Mouse (Mus musculus) 3134 (cell line): ENCODE results near the gene Oca2.

ENCODE experiments used
- DNase-seq: peaks from one replicate; pipeline ENCODE4 v3.0.0-alpha.2; 2011; ENCODE audit warnings: low spot score; ENCODE audit not compliant: insufficient read length; ENCODE audit errors: extremely low read depth

Gene Oca2

GRCm38 (mm10) chr7:56239543-56239942, at the start of gene Oca2:
Oca2 (plus strand) TSS chr7:56239760.
- DNase-seq = no peak

DNA sequence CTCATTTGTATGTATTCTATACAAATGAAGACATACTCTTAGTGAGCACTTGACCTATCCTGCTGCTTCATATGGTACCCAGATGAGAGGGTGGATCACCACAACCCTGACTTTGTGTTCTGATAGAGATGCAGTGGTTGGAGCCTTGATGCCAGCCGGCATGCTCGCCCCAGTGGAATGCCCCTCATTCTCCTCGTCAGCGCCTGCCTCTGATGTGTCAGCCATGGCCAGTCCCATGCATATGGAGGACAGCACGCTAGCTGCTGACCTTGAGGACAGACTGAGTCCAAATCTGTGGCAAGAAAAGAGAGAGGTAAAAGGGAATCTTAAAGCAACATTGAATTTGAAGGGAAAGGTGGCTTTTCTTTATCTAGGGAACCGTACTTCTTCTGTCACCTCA, 48.5 kb upstream of the Oca2 start:
- DNase-seq = no peak

GRCm38 (mm10) chr7:56191661-56192060, 47.9 kb upstream of the Oca2 start:
- DNase-seq = no peak

DNA sequence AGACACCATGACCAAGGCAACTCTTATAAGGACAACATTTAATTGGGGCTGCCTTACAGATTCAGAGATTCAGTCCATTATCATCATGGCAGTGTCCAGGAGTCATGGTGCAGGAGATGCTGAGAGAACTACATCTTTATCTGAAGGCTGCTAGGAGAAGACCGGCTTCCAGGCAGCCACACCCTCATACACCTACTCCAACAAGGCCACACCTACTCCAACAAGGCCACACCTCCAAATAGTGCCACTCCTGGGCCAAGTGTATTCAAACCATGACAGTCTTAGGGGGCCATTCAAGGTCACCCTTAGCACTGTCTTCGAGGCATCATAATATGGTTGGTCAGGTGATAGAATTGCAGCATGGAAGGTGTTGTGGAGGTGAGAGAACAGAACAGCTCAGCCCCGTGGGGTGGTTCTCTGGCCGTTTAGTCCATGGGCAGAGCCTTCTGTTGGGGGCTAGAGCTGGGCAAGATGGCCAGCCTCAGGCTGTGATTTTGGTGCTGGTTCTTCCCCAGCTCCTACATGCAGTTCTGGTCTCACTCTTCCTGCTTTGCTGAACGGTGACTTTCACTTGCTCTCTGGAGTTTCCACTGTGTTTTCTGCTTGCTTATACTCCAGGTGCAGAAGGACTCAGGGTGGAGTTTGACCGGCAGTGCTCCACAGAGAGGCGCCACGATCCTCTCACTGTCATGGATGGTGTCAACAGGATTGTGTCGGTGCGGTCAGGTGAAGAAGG, 37.9 kb upstream of the Oca2 start:
- no peak for DNase-seq

DNA sequence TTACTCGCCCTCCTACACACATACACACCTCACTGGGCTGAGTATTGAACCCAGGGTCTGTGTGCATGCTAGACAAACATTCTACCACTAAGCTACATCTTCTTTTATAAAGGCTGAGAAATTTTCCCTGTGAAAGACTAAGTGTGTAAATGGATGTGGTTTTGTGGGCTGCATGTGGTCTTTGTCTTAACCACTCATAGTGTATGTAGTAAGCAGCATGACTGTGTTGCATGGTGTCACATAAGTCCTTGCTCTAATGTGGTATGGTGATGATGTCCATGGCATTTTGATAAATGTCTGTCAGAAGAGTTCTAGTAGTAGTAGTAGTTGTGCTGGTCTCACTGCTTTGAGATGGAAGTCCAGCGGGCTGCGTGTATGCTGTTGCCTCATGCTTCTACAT, 36.7 kb upstream of the Oca2 start:
- no peak for DNase-seq

GRCm38 (mm10) chr7:56203286-56203685, 36.3 kb upstream of the Oca2 start:
- DNase-seq = no peak

DNA sequence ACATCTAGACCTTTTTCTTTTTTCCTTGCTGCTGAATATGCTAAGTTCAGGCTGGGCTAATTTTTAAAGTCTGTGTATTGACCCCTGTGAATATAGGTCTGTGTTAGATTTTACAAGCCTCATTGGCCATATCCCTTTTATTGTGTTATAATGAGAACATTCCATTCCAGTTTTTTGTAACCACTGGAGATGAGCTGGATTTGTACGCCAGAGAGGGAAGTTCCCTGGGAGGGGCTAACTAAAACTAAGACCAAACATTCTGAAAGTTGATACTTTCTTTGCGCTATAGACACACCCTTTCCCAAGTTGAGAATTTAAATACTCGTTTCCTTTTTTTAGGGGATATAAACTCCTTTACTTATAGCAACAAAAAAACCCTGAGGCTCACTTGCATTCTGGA, 34.7 kb upstream of the Oca2 start:
- no peak for DNase-seq

DNA sequence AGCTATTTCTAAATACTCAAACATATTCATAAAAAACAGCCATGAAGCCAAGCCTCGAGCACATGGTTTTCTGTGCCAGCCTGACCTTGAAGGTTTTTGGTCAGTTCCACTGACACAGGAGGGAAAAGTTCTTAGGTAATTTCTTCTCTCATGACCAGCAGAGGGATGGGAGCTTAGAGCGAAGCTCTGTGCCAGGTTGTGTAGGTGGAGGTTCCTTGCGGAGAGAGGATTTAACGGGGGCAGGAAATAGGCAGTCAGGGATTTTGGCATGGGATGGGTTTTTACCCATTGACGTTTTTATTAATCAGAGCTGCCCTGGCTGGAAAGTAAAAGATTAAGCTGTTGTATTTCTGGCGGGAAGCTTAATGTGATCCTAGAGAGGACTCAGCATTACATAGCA, 18.7 kb upstream of the Oca2 start:
- no peak for DNase-seq

- DNase-seq = no peak
Observed at GRCm38 (mm10) chr7:56235794-56236423, 3.7 kb upstream of the Oca2 start.

DNA sequence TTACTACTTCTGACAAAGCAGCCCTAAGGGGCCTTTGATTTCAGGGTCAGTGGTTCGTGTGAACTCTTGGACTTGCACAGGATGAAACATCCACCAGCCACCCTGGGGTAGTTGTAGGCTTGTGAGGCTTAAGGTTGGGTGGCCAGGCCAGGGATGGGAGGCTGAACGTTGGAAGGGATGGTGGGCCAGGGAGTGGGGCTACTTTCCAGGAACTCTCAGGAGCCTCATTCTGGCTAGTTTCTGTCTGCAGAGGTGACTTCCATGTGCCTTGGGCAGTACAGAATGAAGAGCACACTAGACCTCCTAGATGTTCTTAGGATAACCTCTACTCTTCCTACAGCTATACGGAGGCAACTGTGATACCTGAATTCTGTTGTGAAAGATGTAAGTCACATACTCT, 2.9 kb upstream of the Oca2 start:
- no peak for DNase-seq

DNA sequence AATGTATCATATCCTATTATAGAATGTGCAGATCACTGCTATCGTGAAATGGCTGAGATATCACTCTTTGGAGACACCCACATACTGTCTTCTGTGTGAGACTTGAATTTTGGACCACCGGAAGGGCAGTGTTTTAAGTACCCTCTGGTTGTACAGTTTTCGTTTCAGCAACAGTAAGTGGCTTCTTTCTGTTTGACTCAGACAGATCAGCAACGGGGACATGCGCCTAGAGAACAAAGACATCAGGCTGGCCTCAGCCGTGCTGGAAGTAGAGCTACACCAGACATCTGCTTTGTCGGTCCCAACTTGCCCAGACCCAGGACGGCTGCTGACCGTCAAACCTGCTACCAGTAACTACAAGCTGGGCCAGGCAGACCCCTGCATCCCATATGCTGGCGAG, 15.0 kb downstream of the Oca2 start:
- no peak for DNase-seq

GRCm38 (mm10) chr7:56257875-56258441, 18.4 kb downstream of the Oca2 start:
- DNase-seq = no peak

DNA sequence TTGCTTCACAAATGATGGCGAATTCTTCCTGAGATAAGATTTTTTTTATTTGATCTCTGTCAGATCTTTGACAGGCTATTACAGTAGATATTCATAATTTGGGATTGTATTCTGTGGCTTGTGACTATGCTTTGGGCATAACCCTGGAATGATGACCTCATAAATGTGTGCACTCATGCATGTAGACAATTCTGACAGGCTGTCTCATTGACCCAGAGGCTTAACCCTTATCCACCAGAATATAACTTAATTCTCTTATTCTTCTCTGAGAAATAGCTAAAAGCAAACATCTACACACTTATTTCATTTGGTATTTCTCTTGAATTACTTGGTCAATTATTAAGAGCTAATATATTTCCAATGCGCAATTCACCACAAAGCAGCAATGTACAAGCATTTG, 37.9 kb downstream of the Oca2 start:
- no peak for DNase-seq

DNA sequence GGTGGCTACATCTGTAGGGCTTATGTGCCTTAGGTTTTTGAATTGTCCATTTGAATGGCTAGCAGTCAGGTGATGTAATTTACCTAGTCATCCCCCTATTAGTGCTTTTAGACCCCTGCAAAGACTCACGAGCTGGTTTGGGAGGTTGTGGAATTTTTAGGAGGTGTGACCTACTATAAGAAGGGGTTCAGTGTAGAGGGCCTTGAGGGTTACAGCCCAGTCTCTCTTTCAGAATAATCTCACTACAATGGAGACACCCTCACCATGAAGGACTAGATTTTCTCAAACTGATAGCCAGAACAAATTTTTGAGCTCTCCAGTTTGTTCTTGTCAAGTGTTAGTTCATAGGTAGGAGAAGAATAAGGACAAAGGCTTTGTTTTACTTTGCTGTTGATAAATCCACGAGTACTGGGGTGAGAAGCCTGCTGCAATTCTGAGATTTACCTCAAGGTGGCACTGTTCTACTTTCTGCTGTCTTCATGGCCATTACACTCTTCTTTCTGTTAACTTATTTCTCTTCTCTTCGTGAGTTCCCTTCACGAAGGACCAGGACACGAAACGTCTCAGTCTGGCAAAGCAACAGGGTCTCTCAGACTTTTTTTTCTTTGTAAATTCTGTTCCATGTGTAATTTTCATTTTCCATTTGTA, 52.0 kb downstream of the Oca2 start:
- DNase-seq = peak; percentile 5

DNA sequence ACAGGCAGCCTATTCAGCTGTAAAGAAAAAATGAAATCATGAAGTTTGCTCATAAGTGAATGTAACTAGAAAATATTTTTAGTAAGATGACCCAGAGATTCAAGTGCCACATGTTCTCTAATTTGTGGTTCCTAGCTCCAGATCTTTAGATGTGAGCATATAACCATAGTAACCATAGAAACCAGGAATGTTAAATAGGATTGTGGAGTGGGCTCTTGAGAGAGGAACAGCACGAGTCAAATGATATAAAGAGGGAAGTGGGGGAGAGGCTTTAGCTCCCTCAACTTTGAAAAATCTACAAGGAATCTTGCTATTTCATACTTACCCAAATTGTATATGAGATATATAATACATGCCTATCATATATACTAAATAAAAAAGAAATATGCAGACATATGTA, 64.8 kb downstream of the Oca2 start:
- DNase-seq = no peak

DNA sequence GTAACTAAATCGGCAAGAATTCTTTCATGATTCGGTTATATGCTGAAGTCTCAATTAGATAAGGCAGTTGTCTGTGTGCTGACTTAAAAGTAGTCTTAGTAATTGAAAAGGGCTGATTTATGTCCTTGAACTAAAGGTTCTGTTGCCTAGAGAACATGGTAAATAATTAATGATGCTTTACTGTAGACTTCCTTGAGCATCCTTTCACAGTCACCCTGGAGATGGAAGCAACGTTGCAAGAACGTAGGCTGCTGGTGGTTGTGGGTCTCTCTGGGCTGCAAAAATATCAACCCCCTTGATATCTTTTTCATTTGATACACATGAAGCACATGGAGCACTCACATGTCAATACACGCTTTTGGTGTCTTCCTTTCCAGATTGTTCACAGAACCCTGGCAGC, 74.8 kb downstream of the Oca2 start:
- no peak for DNase-seq

DNA sequence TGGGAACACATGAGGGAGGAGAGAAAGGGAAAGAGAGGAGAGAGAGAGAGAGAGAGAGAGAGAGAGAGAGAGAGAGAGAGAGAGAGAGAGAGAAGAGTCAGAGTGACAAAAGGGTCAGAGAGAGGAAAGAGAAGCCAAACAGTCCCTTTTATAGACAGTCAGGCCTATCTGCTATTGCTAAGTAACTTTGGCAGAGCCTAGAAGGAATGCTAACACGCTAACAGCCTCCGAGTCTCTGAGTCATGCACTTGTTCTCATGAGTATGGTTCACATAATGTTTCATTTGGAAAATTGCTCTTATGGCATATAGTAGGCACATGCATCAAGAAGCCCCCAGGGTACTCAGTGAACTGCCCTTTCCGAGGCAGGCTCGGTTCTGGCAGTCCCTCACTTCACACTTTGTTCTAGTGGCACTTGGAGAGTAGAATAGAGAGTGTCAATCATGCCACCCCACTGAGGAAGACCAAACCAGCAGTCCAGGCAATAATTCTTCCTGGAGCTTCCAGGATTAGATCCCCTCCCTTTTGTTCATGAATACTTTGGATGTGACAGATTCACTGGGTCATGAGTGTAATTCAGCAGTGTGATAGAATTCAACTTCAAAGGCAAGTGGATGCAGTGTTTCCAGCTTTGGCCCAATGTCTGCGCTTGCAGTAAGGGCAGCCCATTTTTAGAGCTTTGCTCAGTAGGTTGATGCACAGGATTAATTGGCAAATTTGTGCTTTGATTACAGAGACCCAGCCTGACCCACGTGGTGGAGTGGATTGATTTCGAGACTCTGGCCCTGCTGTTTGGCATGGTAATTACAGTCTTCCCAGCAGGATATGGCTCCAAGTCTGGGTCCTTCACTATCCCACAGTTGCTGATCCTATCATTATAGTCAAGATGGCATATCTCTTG, 76.3 kb downstream of the Oca2 start:
- no peak for DNase-seq

DNA sequence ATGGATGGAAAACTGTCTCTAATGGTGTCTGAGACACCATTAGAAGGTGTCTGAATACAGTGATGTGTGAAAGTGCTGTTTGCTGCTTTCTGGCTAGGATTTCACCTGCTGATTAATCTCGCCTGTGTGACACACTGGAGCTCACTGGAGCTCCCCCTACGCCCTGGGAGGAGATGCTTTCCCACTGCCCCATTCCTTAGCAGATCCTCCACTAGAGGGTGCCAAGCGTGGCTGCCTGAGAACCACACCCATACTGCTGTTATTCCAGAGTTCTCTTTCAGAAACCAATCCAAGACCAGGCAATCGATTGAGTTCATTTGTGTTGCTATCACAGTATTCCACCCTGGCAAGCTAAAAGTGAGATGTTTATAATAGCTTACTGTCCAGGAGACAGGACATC, 88.2 kb downstream of the Oca2 start:
- DNase-seq = no peak

DNA sequence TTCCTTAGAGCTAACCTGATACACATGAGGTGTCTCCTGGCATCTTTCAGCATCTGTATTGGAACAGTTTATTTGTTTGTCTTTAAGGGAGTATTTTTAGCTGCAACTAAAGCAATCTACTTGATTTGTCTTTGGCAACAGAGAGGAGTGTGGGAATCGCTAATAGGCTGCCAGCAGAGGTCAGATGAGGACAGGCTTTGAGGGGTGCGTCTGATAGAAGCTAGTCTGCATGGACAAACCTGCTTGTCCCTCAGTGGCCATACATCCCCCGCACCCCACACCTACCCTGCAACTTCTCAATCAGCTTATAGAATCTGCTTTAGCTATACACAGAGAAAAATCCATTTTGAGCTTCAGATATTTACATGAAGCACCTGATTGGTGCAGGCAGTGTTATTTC, 109.0 kb downstream of the Oca2 start:
- no peak for DNase-seq

DNA sequence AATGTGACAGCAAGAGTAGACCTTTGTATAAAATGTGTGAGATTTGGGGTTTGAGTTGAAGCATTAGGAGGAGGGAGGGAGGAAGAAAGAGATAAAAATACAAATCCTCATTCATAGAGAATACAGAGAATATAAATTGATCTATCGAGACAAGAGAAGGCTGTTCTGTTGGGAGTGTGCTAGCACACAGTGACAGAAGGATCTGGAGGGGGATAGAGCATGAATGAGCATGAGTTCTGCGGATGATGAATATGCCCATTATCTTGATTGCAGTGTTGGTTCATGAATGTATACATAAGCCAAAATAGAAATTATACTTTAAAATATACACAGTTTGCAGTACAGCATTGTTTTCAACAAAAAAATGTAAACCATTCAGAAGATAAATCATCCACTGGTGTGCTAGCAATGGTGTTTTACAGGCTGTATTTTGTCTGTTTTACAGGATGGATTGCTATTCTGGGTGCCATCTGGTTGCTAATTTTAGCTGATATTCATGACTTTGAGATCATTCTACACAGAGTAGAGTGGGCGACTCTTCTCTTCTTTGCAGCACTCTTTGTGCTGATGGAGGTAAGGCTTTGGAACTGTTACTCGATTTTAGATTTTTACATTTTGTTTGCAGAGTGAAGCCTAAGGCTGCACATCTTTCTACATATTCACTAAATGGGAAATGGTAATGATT, 117.2 kb downstream of the Oca2 start:
- DNase-seq = no peak
